In the genomic region with DNA sequence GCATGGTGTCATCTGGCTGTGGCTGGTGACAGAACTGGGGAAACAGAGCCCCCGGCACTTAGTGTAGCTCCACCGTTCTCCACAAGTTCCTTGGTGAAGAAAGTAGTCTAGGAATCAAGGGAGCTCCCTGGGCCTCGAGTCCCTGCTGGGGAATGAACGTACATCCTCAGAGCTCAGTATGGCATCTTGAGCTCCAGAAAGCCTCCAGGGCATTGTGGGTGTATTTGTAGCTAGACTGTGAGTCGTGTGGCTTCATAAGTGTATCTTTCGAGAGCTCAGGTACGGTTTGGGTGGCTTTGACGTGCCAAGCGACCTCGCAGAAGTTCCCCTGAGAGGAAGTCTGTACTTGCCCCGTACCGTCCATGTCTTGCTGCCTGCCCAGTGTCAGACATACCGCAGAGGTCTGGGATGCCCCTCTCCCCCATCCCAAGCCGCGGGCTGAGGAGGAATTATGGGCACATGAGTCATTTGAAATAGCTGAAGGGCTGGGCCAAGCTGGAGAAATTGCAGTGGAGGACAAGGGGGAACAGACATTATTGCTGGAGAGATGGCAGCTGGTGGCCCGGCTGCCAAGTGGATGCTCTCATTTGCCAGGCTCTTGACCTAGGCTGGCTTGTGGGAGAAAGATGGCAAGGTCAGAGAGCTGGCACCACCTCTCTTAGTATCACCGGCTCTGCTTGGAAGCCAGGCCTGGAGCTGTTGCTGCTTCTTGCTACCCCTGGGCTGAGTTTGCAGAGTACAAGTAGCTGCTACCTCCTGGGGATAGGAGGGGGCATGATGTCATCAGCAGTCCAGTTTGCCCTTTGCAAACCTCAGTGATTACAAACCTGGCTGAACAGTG, we compare ENCODE assay signal across 9 mouse cellular contexts. TPM values are rescaled to one million over a fixed set of nuclear protein-coding genes. Genes with fewer than 3 reads are reported as not detected.
A peak's percentile ranks its signal among the peaks of the same experiment; 100 is the strongest.
DNase-seq lines count a peak whose midpoint lies in the region; ATAC-seq lines count a peak whose summit lies in the region.
"Had no signal": no experiment of that assay in that cellular context is flagged by ENCODE, and none has a peak within 500 bp of the region (broad histone marks: within the 10 kb centered on the region; RNA-seq: fewer than 3 reads in every experiment).

No protein-coding gene starts in this region.

- peak overlapping the region; percentile 97 for H3K4me3 ChIP-seq in megakaryocyte, embryonic 14.5 days (replicated peaks)
- H3K4me3 ChIP-seq in brown adipose tissue, adult 24 weeks (ENCODE audit: insufficient read depth, low read depth, low read length): peak overlapping the region; percentile 11
- no peak overlapping the region for H3K4me3 ChIP-seq in heart, embryonic 15.5 days
- H3K4me3 ChIP-seq in stomach, embryonic 14.5 days (ENCODE audit: low read depth, low read length): no peak overlapping the region

- H3K36me3 ChIP-seq in megakaryocyte, embryonic 14.5 days (replicated peaks; ENCODE audit: low read length): peaks cover 53% of the 10 kb centered on the region
- no peaks in the 10 kb centered on the region for H3K36me3 ChIP-seq in heart, embryonic 15.5 days
- H3K36me3 ChIP-seq in stomach, embryonic 14.5 days (ENCODE audit: control insufficient read depth, insufficient read depth, low read length): no peaks in the 10 kb centered on the region

- H3K27me3 ChIP-seq in megakaryocyte, embryonic 14.5 days (replicated peaks): no peaks in the 10 kb centered on the region
- no peaks in the 10 kb centered on the region for H3K27me3 ChIP-seq in heart, embryonic 15.5 days
- no peaks in the 10 kb centered on the region for H3K27me3 ChIP-seq in stomach, embryonic 14.5 days (ENCODE audit: control insufficient read depth, insufficient read depth, low read length)

- peaks cover 84% of the 10 kb centered on the region for H3K4me1 ChIP-seq in megakaryocyte, embryonic 14.5 days
- peaks cover 55% of the 10 kb centered on the region for H3K4me1 ChIP-seq in brown adipose tissue, adult 24 weeks (ENCODE audit: control insufficient read depth, insufficient read depth, insufficient read length, low read length)
- H3K4me1 ChIP-seq in heart, embryonic 15.5 days (replicated peaks): peaks cover 69% of the 10 kb centered on the region
- peaks cover 9% of the 10 kb centered on the region; the same call in 1 of the 2 replicates for H3K4me1 ChIP-seq in stomach, embryonic 14.5 days (ENCODE audit: control insufficient read depth, insufficient read depth, low read length)

- 73% methylated on average over 17 of the region's 17 CpGs for WGBS in heart, embryonic 15.5 days
- whole genome bisulfite sequencing in stomach, embryonic 14.5 days: 77% methylated on average over 17 of the region's 17 CpGs

- H3K4me2 ChIP-seq in heart, embryonic 15.5 days: peak overlapping the region; percentile 19
- no peak overlapping the region for H3K4me2 ChIP-seq in stomach, embryonic 14.5 days (replicated peaks; ENCODE audit: low read depth, low read length)

- no peak for DNase-seq in lung, postnatal 36 days
- no peak for DNase-seq in frontal cortex, postnatal 10 days (ENCODE audit: low spot score in 2 of 2)
- DNase-seq: layer of hippocampus, postnatal 36 days had no signal

- no peaks in the 10 kb centered on the region for H3K9me3 ChIP-seq in megakaryocyte, embryonic 14.5 days
- no peaks in the 10 kb centered on the region for H3K9me3 ChIP-seq in heart, embryonic 15.5 days (replicated peaks)
- H3K9me3 ChIP-seq in stomach, embryonic 14.5 days (ENCODE audit: control insufficient read depth, low read depth, low read length): no peaks in the 10 kb centered on the region

- H3K9ac ChIP-seq in heart, embryonic 15.5 days: no peak overlapping the region; the same call in 1 of the 2 replicates
- no peak overlapping the region for H3K9ac ChIP-seq in stomach, embryonic 14.5 days (replicated peaks; ENCODE audit: low read depth, low read length)

- H3K27ac ChIP-seq in brown adipose tissue, adult 24 weeks (replicated peaks; ENCODE audit: low read depth, low read length): peak overlapping the region; percentile 77
- peak overlapping the region; percentile 74; the same call in 1 of the 2 replicates for H3K27ac ChIP-seq in heart, embryonic 15.5 days
- H3K27ac ChIP-seq in stomach, embryonic 14.5 days (ENCODE audit: low read length): 0 out of 2 replicates have a peak overlapping the region, but pooled peaks have one; percentile 7

- ATAC-seq in megakaryocyte, adult 5-6 weeks (ENCODE audit: poor library complexity, severe bottlenecking): no peak
- ATAC-seq in heart, embryonic 15.5 days (replicated peaks; ENCODE audit: insufficient number of reproducible peaks, insufficient read depth, low FRiP score, low read depth): no peak
- ATAC-seq in stomach, embryonic 14.5 days (ENCODE audit: insufficient number of reproducible peaks, insufficient read depth, low FRiP score, low read depth): no peak

RNA-seq across cellular contexts. Expression of a gene that starts 2.9 kb away (rescaled TPM):
- polyA plus RNA-seq in megakaryocyte, embryonic 14.5 days (2012; ENCODE audit: insufficient read depth, low replicate concordance): 299 and 479 TPM in 2 replicates
- total RNA-seq in megakaryocyte, adult 5-6 weeks (2015): 52.1 and 57.5 TPM in 2 replicates
- total RNA-seq in megakaryocyte, adult 5-6 weeks (2017): 69.2 and 77.0 TPM in 2 replicates
- 23.8 and 30.1 TPM in 2 replicates for polyA plus RNA-seq in brown adipose tissue, adult 24 weeks (2012; ENCODE audit: insufficient read depth, insufficient read length, missing spikeins)
- polyA plus RNA-seq in heart, embryonic 15.5 days (2015; fragmentation: Nextera tagmentation; extraction: Ambion mirVana): 38.5 and 47.8 TPM in 2 replicates
- polyA plus RNA-seq in stomach, embryonic 14.5 days (2014; fragmentation: Nextera tagmentation; extraction: Ambion mirVana): 35.3 and 38.4 TPM in 2 replicates

RNA-seq across cellular contexts. Expression of a gene that starts 23.8 kb away (rescaled TPM):
- 0.25 and 3.6 TPM in 2 replicates for polyA plus RNA-seq in megakaryocyte, embryonic 14.5 days (2012; ENCODE audit: insufficient read depth, low replicate concordance)
- total RNA-seq in megakaryocyte, adult 5-6 weeks (2015): 2.4 and 4.2 TPM in 2 replicates
- 1.2 and 2.3 TPM in 2 replicates for total RNA-seq in megakaryocyte, adult 5-6 weeks (2017)
- not detected in 2 replicates for polyA plus RNA-seq in brown adipose tissue, adult 24 weeks (2012; ENCODE audit: insufficient read depth, insufficient read length, missing spikeins)
- polyA plus RNA-seq in heart, embryonic 15.5 days (2015; fragmentation: Nextera tagmentation; extraction: Ambion mirVana): 1.6 and 2.1 TPM in 2 replicates
- polyA plus RNA-seq in stomach, embryonic 14.5 days (2014; fragmentation: Nextera tagmentation; extraction: Ambion mirVana): 2.2 and 3.1 TPM in 2 replicates
- total RNA-seq: common myeloid progenitor, adult 5-6 weeks had no signal

RNA-seq across cellular contexts. Expression of a gene that starts 27.1 kb away (rescaled TPM):
- 9.4 and 17.2 TPM in 2 replicates for polyA plus RNA-seq in megakaryocyte, embryonic 14.5 days (2012; ENCODE audit: insufficient read depth, low replicate concordance)
- total RNA-seq in megakaryocyte, adult 5-6 weeks (2015): 5.2 and 8.4 TPM in 2 replicates
- total RNA-seq in megakaryocyte, adult 5-6 weeks (2017): 3.3 and 3.7 TPM in 2 replicates
- not detected in 2 replicates for polyA plus RNA-seq in brown adipose tissue, adult 24 weeks (2012; ENCODE audit: insufficient read depth, insufficient read length, missing spikeins)
- 1.2 and 1.4 TPM in 2 replicates for polyA plus RNA-seq in heart, embryonic 15.5 days (2015; fragmentation: Nextera tagmentation; extraction: Ambion mirVana)
- 2.6 and 2.7 TPM in 2 replicates for polyA plus RNA-seq in stomach, embryonic 14.5 days (2014; fragmentation: Nextera tagmentation; extraction: Ambion mirVana)
- total RNA-seq: common myeloid progenitor, adult 5-6 weeks had no signal

RNA-seq across cellular contexts. Expression of a gene that starts 46.8 kb away (rescaled TPM):
- polyA plus RNA-seq in megakaryocyte, embryonic 14.5 days (2012; ENCODE audit: insufficient read depth, low replicate concordance): 30.3 and 35.0 TPM in 2 replicates
- total RNA-seq in megakaryocyte, adult 5-6 weeks (2015): 11.3 and 11.7 TPM in 2 replicates
- total RNA-seq in megakaryocyte, adult 5-6 weeks (2017): 11.6 and 14.5 TPM in 2 replicates
- 9.5 and 9.8 TPM in 2 replicates for polyA plus RNA-seq in brown adipose tissue, adult 24 weeks (2012; ENCODE audit: insufficient read depth, insufficient read length, missing spikeins)
- 15.2 and 19.6 TPM in 2 replicates for polyA plus RNA-seq in heart, embryonic 15.5 days (2015; fragmentation: Nextera tagmentation; extraction: Ambion mirVana)
- polyA plus RNA-seq in stomach, embryonic 14.5 days (2014; fragmentation: Nextera tagmentation; extraction: Ambion mirVana): 16.6 and 21.5 TPM in 2 replicates

Comparison
In these comparisons a context has a peak if more than half of its experiments do, and no peak if none do; other contexts are left out.
1. H3K4me3 ChIP-seq: peak in megakaryocyte, embryonic 14.5 days (single experiment) and brown adipose tissue, adult 24 weeks (single experiment); none in heart, embryonic 15.5 days (single experiment) and stomach, embryonic 14.5 days (single experiment).
2. H3K27ac ChIP-seq: peak in every context shown above with its lines; median percentile 77 in brown adipose tissue, adult 24 weeks; 74 in heart, embryonic 15.5 days; 7 in stomach, embryonic 14.5 days.